Mouse (Mus musculus) hindbrain, embryonic 12.5 days (tissue): ENCODE data around the gene Fsip1. TPM values are rescaled to one million over a fixed set of nuclear protein-coding genes. Genes with fewer than 3 reads are reported as not detected.

Source experiments
- ATAC-seq: fragments of 200-750 bp; cut with Nextera tagmentation; 2 replicates; pipeline ENCODE4 v1.8.0; 2017; ENCODE audit warnings: moderate TSS enrichment; ENCODE audit not compliant: low FRiP score
- H3K27ac ChIP-seq: fragments of 300-500 bp; sonication (generic); 2 replicates; pipeline ENCODE4 v1.5.1; 2016; ENCODE audit warnings: mild to moderate bottlenecking
- H3K27me3 ChIP-seq: fragments of 300-500 bp; sonication (generic); 2 replicates; pipeline ENCODE4 v1.6.1; 2016; ENCODE audit warnings: mild to moderate bottlenecking
- H3K36me3 ChIP-seq: fragments of 300-500 bp; sonication (generic); 2 replicates; pipeline ENCODE4 v1.6.1; 2016; ENCODE audit warnings: mild to moderate bottlenecking
- H3K4me1 ChIP-seq: fragments of 300-500 bp; sonication (generic); 2 replicates; pipeline ENCODE4 v1.6.1; 2016
- H3K4me2 ChIP-seq: fragments of 300-500 bp; sonication (generic); replicated peaks from 2 replicates; pipeline ENCODE4 v1.6.1; 2016; ENCODE audit warnings: mild to moderate bottlenecking
- H3K4me3 ChIP-seq: fragments of 300-500 bp; sonication (generic); 2 replicates; pipeline ENCODE4 v1.5.1; 2016; ENCODE audit warnings: mild to moderate bottlenecking
- H3K9ac ChIP-seq: fragments of 300-500 bp; sonication (generic); 2 replicates; pipeline ENCODE4 v1.6.1; 2016; ENCODE audit warnings: mild to moderate bottlenecking, moderate library complexity
- H3K9me3 ChIP-seq: fragments of 300-500 bp; sonication (generic); replicated peaks from 2 replicates; pipeline ENCODE4 v1.6.1; 2016; ENCODE audit warnings: mild to moderate bottlenecking
- whole genome bisulfite sequencing: fragments of 180-500 bp; shearing (Covaris S2); methylation state at CpG from one replicate; pipeline ENCODE4 v1.1.7; 2016; 5-methylcytosine and 5-hydroxymethylcytosine counted together
- microRNA-seq: library from miRNA; unstranded; fragments of <30 nt; microRNA quantifications from one replicate; pipeline ENCODE4, GENCODE M21; 2017
- polyA plus RNA-seq: library from polyadenylated mRNA; unstranded; fragments of >200 nt; fragmentation: Nextera tagmentation; extraction: Ambion mirVana; gene quantifications from 2 replicates; pipeline ENCODE4 v1.2.1, GENCODE M21; 2016

Fsip1 gene
- polyA plus RNA-seq, 1 experiment from 2014 or later = 2.5 TPM

- Histone ChIP-seq H3K36me3 (no peaks in the 10 kb centered on the region), H3K27me3 (no peaks in the 10 kb centered on the region), H3K4me1 (no peaks in the 10 kb centered on the region), H3K27ac (no peak overlapping the region), H3K9me3 (no peaks in the 10 kb centered on the region), H3K4me2 (no peak overlapping the region), H3K9ac (no peak overlapping the region), H3K4me3 (no peak overlapping the region)
- WGBS = 52% methylated on average over 4 of the region's 4 CpGs
- no peak for ATAC-seq
These were observed 154.6 kb downstream of the Fsip1 start for GRCm38 (mm10) chr2:118102169-118102568.

GRCm38 (mm10) chr2:118099104-118099503, 157.7 kb downstream of the Fsip1 start:
- Histone ChIP-seq H3K36me3 (no peaks in the 10 kb centered on the region), H3K4me3 (no peak overlapping the region), H3K27ac (no peak overlapping the region), H3K9me3 (no peaks in the 10 kb centered on the region), H3K4me1 (no peaks in the 10 kb centered on the region), H3K9ac (no peak overlapping the region), H3K27me3 (no peaks in the 10 kb centered on the region), H3K4me2 (no peak overlapping the region)
- 75% methylated on average over 4 of the region's 4 CpGs for WGBS
- ATAC-seq = no peak

DNA sequence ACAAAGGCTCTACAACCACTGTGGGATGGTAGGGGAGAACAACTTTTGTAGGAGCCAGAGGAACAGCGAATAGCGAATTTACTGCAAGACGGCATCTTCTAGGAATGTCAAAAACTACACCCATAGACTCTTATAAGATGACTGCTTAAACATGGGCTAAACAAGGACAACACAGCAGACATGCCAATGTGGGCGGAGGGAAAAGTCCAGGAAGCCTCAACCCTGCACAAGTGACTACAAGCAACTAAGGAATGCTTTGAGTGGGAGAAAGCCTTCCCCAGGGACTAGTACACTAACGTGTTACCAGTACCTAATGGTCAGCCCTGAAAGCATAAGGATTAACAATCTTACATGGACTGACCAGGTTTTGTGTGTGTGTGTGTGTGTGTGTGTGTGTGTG, 165.5 kb downstream of the Fsip1 start:
- 91% methylated on average over 5 of the region's 5 CpGs for WGBS

GRCm38 (mm10) chr2:118087044-118087726, 169.6 kb downstream of the Fsip1 start:
- Histone ChIP-seq H3K27ac (no peak overlapping the region), H3K4me2 (no peak overlapping the region), H3K36me3 (no peaks in the 10 kb centered on the region), H3K27me3 (no peaks in the 10 kb centered on the region), H3K9me3 (no peaks in the 10 kb centered on the region), H3K9ac (no peak overlapping the region), H3K4me3 (no peak overlapping the region), H3K4me1 (no peaks in the 10 kb centered on the region)
- ATAC-seq = no peak
- WGBS = 75% methylated on average over 10 of the region's 10 CpGs

More for the DNA sequence above, 165.5 kb downstream of the Fsip1 start:
- no peaks in the 10 kb centered on the region for H3K36me3 ChIP-seq
- ATAC-seq = no peak
- no peak overlapping the region for H3K9ac ChIP-seq
- H3K27me3 ChIP-seq = no peaks in the 10 kb centered on the region
- H3K9me3 ChIP-seq = no peaks in the 10 kb centered on the region
- no peak overlapping the region for H3K4me3 ChIP-seq
- H3K4me1 ChIP-seq = no peaks in the 10 kb centered on the region
- no peak overlapping the region for H3K4me2 ChIP-seq
- H3K27ac ChIP-seq = no peak overlapping the region

DNA sequence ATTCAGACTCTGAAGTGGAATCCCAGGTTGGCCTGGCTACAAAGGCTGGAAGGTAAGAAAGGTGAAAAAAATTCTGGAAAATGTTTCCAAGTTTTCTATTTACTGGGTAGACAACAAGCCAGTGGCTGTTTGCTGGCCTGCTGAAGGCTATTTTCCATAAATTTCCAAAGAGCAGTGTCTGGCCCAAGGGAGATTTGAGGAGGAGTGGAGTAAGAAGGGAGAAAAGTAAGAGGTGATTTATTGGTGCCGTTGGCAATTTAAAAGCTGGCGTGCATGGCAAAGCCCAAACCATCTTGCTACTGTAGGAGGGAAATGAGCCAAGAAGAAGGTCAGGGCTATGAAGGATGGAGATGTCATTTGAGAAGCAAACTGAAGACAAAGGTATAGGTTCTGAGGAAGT, 171.1 kb downstream of the Fsip1 start:
- no peaks in the 10 kb centered on the region for H3K9me3 ChIP-seq
- H3K36me3 ChIP-seq = no peaks in the 10 kb centered on the region
- ATAC-seq = no peak
- H3K27me3 ChIP-seq = no peaks in the 10 kb centered on the region
- no peak overlapping the region for H3K4me3 ChIP-seq
- 91% methylated on average over 2 of the region's 2 CpGs for WGBS
- H3K27ac ChIP-seq = no peak overlapping the region
- H3K9ac ChIP-seq = no peak overlapping the region
- no peak overlapping the region for H3K4me2 ChIP-seq
- no peaks in the 10 kb centered on the region for H3K4me1 ChIP-seq

DNA sequence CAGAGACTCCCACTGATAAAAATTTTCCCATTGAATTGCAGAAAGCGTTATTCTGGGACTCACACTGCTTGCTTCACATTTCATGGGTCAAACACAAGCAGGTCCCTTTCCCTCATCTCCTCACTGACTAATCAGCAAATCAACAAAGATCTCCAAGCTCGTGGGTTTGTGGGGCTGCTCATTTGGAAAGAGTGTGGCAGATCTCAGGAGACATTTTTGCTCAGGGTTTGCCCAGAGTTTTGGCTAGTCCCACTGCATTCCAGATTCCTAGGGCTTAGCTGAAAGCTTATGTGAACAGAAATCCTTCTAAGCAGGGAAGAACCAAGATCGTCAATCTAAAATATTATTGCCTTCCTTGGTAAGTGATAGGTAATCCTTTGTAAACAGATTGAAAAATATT, 172.1 kb downstream of the Fsip1 start:
- no peak overlapping the region for H3K27ac ChIP-seq
- H3K9ac ChIP-seq = no peak overlapping the region
- H3K4me2 ChIP-seq = no peak overlapping the region
- no peaks in the 10 kb centered on the region for H3K27me3 ChIP-seq
- no peaks in the 10 kb centered on the region for H3K36me3 ChIP-seq
- no peak overlapping the region for H3K4me3 ChIP-seq
- 78% methylated on average over 3 of the region's 3 CpGs for WGBS
- no peak for ATAC-seq
- no peaks in the 10 kb centered on the region for H3K9me3 ChIP-seq
- H3K4me1 ChIP-seq = no peaks in the 10 kb centered on the region

- no peak overlapping the region for H3K4me2 ChIP-seq
- no peaks in the 10 kb centered on the region for H3K9me3 ChIP-seq
- no peak overlapping the region for H3K9ac ChIP-seq
- H3K4me3 ChIP-seq = no peak overlapping the region
- no peak for ATAC-seq
- WGBS = 89% methylated on average over 6 of the region's 6 CpGs
- H3K27ac ChIP-seq = no peak overlapping the region
- no peaks in the 10 kb centered on the region for H3K36me3 ChIP-seq
- H3K27me3 ChIP-seq = no peaks in the 10 kb centered on the region
- H3K4me1 ChIP-seq = no peaks in the 10 kb centered on the region
These were observed 173.1 kb downstream of the Fsip1 start for GRCm38 (mm10) chr2:118083652-118084051.

- 82% methylated on average over 5 of the region's 5 CpGs for WGBS
- Histone ChIP-seq H3K4me2 (no peak overlapping the region), H3K36me3 (no peaks in the 10 kb centered on the region), H3K9ac (no peak overlapping the region), H3K27me3 (no peaks in the 10 kb centered on the region), H3K9me3 (no peaks in the 10 kb centered on the region), H3K4me1 (no peaks in the 10 kb centered on the region), H3K4me3 (no peak overlapping the region), H3K27ac (no peak overlapping the region)
- no peak for ATAC-seq
These were observed 175.2 kb downstream of the Fsip1 start for GRCm38 (mm10) chr2:118081581-118081980.

Small RNA genes lying within 50 kb of the gene (microRNA-seq; reads per million reads assigned to microRNA genes)
- not detected for gene Gm22800

Other genes starting within 250 kb of the Fsip1 start
- 89.8 and 110 TPM in 2 replicates for gene Thbs1, start 145.1 kb downstream of the Fsip1 start, polyA plus RNA-seq
- 1.2 and 1.5 TPM in 2 replicates for gene Gpr176, start 116.5 kb upstream of the Fsip1 start, polyA plus RNA-seq
- 13.2 and 13.6 TPM in 2 replicates for gene Eif2ak4, start 131.7 kb upstream of the Fsip1 start, polyA plus RNA-seq
- 261 and 288 TPM in 2 replicates for gene Srp14, start 222.7 kb upstream of the Fsip1 start, polyA plus RNA-seq